ENCODE assay signal across 46 mouse cellular contexts in the genomic region with DNA sequence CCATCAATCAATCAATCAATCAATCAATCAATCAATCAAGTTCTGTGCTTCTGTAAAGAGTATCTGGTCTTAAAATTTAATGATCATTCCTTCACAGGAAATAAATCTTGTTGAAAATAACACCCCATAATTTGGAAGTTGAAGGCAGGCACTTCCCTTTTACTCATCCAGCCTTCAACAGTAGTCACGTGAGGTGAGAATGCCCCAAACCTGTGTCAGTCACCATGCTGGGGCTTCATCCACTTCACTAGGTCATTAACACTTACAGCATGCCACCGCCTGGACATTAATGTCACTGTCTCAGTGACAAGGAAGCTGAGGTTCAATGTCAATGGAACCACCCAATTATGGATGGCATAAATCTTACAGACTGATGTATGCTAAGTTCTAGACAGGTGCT. TPM values are rescaled to one million over a fixed set of nuclear protein-coding genes. Genes with fewer than 3 reads are reported as not detected.
"Had no signal": no experiment of that assay in that cellular context is flagged by ENCODE, and none has a peak within 500 bp of the region (broad histone marks: within the 10 kb centered on the region; RNA-seq: fewer than 3 reads in every experiment).

No protein-coding gene starts in this region.

- DNase-seq: heart, postnatal 10 days; heart, postnatal 14 days; heart, postnatal 36 days; kidney, adult 11 months; kidney, adult 18-20 months; kidney, adult 2 months; kidney, adult 8-10 months; kidney, adult 9 months; kidney, postnatal 10 days; kidney, postnatal 14 days; kidney, postnatal 25 days; kidney, postnatal 36 days; kidney, postnatal 4 days; layer of hippocampus, adult 9-11 months had no signal

- H3K4me3 ChIP-seq: heart, embryonic 10.5 days; heart, embryonic 12.5 days; heart, embryonic 13.5 days; heart, embryonic 15.5 days; hindbrain, embryonic 10.5 days; hindbrain, embryonic 12.5 days; hindbrain, embryonic 13.5 days; hindbrain, embryonic 15.5 days; intestine, embryonic 15.5 days; kidney, embryonic 15.5 days; layer of hippocampus, adult 2 months; left cerebral cortex, adult 2 months had no signal

- H3K4me1 ChIP-seq: heart, embryonic 10.5 days; heart, embryonic 13.5 days; heart, embryonic 15.5 days; hindbrain, embryonic 10.5 days; hindbrain, embryonic 12.5 days; hindbrain, embryonic 13.5 days; hindbrain, embryonic 15.5 days; intestine, embryonic 15.5 days; kidney, embryonic 15.5 days had no signal

- H3K9me3 ChIP-seq: heart, embryonic 10.5 days; heart, embryonic 12.5 days; heart, embryonic 13.5 days; heart, embryonic 15.5 days; hindbrain, embryonic 10.5 days; hindbrain, embryonic 12.5 days; hindbrain, embryonic 13.5 days; hindbrain, embryonic 15.5 days; intestine, embryonic 15.5 days; kidney, embryonic 15.5 days had no signal

- H3K36me3 ChIP-seq: heart, embryonic 10.5 days; heart, embryonic 12.5 days; heart, embryonic 13.5 days; heart, embryonic 15.5 days; hindbrain, embryonic 10.5 days; hindbrain, embryonic 12.5 days; hindbrain, embryonic 13.5 days; hindbrain, embryonic 15.5 days; intestine, embryonic 15.5 days; kidney, embryonic 15.5 days had no signal

- H3K4me2 ChIP-seq: heart, embryonic 11.5 days; heart, embryonic 12.5 days; heart, embryonic 13.5 days; heart, embryonic 15.5 days; hindbrain, embryonic 12.5 days; hindbrain, embryonic 13.5 days; hindbrain, embryonic 14.5 days; hindbrain, embryonic 15.5 days; intestine, embryonic 15.5 days; kidney, embryonic 15.5 days had no signal

- H3K9ac ChIP-seq: heart, embryonic 12.5 days; heart, embryonic 13.5 days; heart, embryonic 15.5 days; hindbrain, embryonic 12.5 days; hindbrain, embryonic 13.5 days; hindbrain, embryonic 14.5 days; hindbrain, embryonic 15.5 days; intestine, embryonic 15.5 days; kidney, embryonic 15.5 days had no signal

- H3K27me3 ChIP-seq: hindbrain, embryonic 12.5 days; hindbrain, embryonic 13.5 days; hindbrain, embryonic 15.5 days; intestine, embryonic 15.5 days; kidney, embryonic 15.5 days had no signal

- H3K27ac ChIP-seq: heart, embryonic 10.5 days; heart, embryonic 13.5 days; heart, embryonic 15.5 days; hindbrain, embryonic 10.5 days; hindbrain, embryonic 12.5 days; hindbrain, embryonic 13.5 days; hindbrain, embryonic 14.5 days; hindbrain, postnatal 0 days; intestine, embryonic 15.5 days; kidney, embryonic 15.5 days; kidney, postnatal 0 days; layer of hippocampus, adult 2 months; left cerebral cortex, adult 2 months had no signal

RNA-seq across cellular contexts. Expression of gene 4930469K13Rik, which starts 30.1 kb away (rescaled TPM):
- total RNA-seq: heart, postnatal 10 days; heart, postnatal 14 days; heart, postnatal 25 days; heart, postnatal 36 days; hematopoietic stem cell, adult 5-6 weeks; layer of hippocampus, adult 18-20 months; layer of hippocampus, adult 2 months; layer of hippocampus, adult 8-10 months; layer of hippocampus, postnatal 10 days; layer of hippocampus, postnatal 14 days; layer of hippocampus, postnatal 25 days; left cerebral cortex, adult 18-20 months; left cerebral cortex, adult 2 months; left cerebral cortex, adult 8-10 months had no signal
- polyA plus RNA-seq: heart, embryonic 10.5 days; heart, embryonic 11.5 days; heart, embryonic 12.5 days; heart, embryonic 13.5 days; heart, embryonic 14.5 days; heart, embryonic 15.5 days; heart, embryonic 16.5 days; heart, postnatal 0 days; hindbrain, embryonic 10.5 days; intestine, embryonic 15.5 days; intestine, postnatal 0 days; kidney, embryonic 14.5 days; kidney, embryonic 16.5 days; kidney, postnatal 0 days; large intestine, adult 2 months had no signal
